Mouse (Mus musculus) left cerebral cortex, adult 8-10 months (tissue): ENCODE measurements around the gene Kcna2. TPM values are rescaled to one million over a fixed set of nuclear protein-coding genes. Genes with fewer than 3 reads are reported as not detected.
A peak's percentile ranks its signal among the peaks of the same experiment; 100 is the strongest.

Source experiments
- DNase-seq, 2 experiments: peaks; one replicate each; pipeline ENCODE4 v3.0.0; 2022; ENCODE audit warnings: low spot score in 2 of 2
- total RNA-seq, 4 experiments: library from RNA; stranded (reverse); gene quantifications; 2 replicates each; pipeline ENCODE4 v1.2.4; 2022

The Kcna2 gene
- total RNA-seq, 4 experiments from 2014 or later, result 121 to 161 (median 143) TPM

DNA sequence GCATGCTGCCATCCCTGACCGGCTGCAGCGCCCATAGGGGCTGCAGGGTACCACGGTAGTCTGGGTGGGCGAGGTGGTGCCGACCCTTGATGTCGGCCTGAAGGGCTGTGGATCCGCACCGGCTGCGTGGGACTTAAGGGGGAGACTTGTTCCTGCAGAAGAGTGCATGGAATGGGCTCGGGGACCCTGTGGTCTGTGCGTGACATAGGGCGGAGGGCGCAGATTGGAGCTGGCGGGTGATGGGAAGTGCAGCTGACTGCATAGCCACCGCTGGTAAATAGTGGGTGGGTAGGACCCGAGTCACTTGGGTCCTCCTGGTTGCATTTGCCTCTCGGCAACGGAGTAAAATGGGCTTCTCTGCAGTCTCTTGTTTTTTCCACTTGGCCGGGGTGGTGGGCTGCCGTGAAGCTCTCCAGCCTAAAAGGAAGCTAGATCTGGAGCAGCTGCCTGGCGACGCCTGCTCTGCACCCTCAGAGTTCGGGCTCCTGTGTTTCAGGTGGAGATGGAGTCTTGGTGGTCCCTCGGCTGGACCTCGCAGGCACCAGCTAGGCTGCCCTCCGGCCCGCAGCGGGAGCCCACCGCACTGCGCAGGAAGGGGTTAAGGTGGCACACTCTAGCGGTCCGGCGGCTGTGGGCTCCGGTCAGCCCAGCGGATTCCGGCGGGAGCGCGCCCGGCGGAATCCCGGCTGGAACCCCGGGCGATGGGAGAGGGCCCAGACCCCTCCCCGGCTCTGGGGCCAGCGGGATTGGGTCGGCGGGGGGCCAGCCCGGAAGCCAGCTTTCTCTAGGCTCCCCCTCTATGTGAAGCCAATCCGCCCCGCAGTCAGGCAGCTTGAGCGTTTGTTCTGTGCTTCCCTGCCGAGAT, 1.1 kb downstream of the Kcna2 start:
- DNase-seq, result peak; percentile 56

DNA sequence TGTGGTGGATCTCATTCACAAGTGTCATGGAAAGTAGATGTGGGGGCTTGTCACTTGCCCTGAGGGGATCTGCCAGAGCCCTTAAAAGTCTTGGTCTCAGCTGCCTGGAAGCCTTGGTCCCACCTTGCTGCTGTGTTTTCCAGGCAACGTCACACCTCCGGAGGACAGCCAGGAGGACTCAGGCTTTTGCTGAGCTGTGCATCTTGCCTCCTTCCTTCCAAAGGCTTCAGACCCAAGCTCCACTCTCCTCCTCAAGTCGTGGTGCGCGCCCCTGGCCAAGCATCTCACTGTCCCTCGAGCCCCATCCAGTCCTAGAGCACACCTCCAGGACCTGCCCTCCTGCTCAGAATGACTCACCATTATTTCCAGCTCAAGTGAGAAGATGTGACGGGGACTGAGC, 2.1 kb downstream of the Kcna2 start:
- DNase-seq, result no peak

DNA sequence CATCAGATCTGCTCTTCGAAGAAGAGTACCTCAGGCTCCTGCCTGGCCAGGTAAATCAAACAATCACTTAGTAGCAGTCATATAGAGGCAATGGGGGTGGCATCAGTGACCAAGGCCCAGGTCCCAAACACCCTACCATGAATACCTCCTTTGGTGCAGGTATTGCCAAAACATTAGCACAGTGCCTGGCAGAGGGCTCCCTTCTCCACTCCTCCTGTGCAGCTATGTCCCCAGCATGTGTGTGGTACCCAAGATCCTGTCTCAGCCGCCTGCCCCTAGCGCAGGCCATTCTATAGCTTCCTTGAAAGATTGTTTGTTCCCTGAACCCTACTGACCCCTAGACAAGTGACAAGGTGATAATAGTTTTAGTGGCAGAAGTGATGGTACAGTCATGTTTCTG, 2.5 kb downstream of the Kcna2 start:
- DNase-seq, result no peak

DNA sequence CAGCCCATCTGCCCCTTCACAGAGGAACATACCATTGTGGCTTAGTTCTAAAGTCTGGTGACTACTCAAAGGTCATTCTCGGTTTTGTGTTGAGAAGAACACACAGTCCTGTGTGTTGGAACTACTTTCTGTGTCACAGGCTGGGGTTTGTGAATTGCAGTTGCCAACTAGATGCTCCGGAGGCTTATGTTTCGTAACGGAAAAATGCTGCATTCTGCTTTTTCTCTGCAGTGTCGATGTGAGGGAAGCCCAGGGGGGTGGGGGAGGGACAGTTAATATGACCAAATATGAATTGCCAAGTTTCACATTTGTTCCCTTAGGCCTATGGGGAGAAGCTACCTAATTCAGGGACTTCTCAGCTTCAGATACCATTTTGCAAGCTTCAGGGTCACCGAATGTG, 5.0 kb downstream of the Kcna2 start:
- DNase-seq, result no peak

DNA sequence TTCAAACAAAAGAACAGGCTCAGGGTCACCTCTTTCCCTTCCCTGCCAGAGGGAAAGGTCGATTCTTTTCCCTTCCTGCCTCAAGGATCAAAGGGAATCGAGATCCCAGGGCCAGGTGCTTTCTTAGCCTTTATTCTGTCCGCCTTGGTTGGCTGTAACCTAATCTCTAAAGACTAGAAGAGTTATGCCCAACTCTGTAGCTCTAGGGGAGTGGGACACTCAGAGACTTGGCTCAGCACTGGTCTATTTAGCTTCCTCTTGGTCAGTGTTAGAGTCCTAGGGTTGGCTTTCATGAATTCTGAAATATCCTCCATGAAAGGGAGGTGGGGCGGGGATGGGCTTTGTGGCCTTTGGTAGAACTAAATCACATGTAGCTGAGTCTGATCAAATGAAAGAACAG, 11.6 kb downstream of the Kcna2 start:
- DNase-seq, result no peak

DNA sequence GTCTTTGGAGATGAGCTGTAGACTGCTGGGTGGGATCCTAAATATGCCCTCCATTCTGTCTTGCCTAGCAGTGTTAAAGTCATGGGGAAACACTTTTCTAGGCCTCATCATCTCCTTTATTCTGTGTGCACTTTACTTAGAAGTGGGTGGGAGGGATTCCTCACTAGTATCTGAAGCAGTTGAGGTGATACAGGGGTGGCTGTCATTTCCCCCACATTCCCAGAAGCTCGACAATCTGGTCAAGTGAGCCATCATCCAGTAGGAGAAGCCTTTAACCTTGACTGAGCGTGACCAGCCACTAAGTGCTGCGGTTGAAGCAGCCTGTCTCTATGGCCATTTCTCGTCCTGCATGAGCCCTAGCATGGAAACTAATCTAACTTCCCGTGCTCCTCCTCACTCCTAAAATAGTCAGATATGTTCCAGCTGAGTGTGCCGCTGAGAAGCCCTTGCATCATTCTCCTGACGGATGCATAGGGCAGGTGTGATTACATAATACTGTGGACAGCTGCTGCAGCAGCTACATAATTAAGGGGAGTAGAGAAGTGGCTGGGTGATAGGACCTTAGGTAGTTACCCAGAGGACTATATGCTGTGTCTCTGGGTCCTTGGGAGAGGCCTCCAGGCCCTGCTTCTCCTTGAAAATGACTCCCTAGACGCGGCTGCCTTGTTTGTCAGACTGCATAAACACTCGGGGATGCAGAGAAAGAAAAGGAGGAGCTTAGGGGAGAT, 12.2 kb downstream of the Kcna2 start:
- no peak for DNase-seq

DNA sequence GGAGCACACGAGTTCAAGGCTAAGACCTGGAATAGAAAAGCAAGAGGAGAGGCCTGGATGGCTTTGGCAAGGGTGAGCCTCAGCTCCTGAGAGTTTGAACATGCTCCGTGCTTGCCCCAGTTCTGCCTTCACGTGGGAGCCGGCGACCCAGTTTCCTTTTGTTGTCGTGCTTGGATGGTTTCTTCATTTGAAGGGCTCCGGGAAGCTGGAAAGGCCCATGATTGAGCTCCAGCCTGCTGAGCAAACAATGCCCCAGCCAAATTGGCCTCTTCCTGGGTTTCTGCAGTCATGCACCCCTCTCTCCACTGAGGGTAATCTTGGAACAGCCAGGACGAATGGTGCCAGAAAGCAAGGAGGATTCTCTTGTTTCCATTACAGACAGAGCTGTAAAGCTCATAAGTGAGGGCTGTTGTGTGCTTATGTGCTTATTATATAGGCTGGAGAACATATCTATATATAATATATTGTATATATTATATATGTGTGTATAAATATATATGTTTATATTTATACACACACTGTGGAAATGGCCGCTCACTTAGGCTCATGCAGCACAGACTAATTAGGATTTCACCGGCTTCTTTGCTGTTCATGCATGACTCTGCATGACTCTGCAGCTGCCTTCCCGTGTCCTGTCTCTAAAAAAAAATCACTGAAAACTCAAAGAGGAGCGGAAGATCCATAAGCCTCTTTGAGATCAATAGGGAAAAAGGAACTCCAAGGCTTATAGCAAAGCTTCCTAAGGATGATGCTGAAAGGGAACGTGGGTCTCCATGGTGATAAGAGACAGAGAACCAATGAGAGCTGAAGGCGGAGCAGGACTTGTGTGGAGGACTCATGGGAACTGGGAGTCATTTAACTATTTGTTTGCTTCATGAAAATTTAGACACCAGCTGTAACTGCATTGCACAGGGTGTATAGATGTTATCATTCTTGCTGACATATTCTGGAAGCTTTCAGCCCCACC, 13.1 kb downstream of the Kcna2 start:
- DNase-seq, result peak in 1 of 2 experiments; percentile 79

DNA sequence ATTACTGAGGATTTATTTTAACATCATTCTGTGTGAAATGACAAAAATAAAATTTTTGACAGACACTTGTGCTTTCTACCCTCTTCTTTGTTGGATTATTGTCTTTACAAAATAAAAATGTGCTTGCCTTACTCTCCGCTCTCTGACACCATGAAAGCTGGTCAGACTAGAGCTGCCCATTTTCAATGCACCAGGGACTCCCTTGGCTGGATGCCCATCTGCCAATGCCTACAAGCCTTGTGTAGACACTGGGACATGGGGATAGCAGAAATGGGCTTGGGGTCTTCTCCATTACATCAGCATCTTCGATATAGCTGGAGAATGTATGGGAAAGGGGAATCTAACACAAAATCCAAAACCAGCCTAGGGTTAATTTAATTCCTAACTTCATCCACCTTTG, 14.0 kb downstream of the Kcna2 start:
- DNase-seq, result no peak

DNA sequence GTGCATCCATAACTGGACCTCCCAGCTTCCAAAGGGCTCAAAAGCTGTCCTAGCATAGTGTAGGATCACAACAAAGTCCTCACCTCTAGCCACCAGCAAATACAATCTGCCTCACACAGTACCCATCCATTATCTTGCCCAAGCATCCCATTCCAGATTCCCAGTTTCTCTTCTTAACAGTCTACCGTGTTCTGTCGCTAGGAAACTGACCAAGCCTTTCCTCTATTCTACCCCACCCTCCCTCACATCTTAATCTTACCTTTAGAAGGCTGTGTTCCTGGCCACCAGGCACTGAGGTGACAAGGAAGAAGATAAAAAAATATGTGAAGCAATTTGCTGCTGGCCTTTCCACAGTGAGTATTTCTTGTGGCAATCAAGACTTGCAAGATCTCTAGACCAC, 14.8 kb downstream of the Kcna2 start:
- DNase-seq, result no peak

DNA sequence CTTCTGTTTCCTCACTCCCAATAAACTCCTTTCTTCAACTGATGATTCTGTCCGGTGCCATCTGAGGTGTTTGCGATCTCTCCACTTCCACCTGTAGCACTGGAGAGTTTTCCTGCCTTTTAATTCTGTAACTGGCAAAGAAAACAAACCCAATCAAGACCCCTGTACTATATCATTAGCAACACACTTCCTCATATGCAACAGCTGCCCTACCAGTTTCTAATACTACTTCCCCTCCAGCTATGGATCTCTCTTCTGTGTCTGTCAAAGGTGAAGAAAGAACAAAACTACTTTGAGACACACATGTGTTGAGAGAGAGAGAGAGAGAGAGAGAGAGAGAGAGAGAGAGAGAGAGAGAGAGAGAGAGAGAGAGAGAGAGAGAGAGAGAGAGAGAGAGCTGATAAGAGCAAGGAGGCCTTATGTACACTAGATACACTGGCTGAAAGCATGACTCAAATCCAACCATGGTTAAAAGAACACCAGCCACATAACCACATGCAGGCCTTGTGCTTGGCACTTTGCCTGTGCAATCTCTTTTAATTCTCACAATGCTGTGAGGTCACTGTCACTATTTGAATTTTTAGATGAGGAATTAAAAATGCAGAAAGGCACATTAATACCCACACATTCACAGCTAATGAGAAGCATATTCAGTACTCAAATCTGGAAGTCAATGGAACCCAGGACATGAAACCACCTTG, 19.1 kb downstream of the Kcna2 start:
- DNase-seq, result no peak

DNA sequence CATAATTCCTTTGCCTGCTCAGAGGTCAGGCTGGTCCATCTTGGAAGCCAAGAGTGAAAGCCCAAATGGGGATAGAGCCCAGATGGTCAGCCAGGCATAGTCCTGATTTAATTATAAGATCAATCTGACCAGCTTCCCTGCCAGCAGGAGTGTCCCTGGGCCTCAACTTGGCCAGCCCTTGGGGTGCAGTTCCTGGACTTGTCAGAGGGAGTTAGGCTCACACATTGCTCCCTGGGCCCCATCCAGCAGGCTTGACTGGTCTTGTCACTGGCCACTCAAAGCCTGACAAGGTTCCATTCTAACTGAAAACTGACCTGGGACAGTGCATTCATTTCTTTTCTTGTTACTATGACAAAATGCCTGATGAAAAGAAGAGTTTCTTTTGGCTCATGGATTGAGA, 21.4 kb downstream of the Kcna2 start:
- no peak for DNase-seq

DNA sequence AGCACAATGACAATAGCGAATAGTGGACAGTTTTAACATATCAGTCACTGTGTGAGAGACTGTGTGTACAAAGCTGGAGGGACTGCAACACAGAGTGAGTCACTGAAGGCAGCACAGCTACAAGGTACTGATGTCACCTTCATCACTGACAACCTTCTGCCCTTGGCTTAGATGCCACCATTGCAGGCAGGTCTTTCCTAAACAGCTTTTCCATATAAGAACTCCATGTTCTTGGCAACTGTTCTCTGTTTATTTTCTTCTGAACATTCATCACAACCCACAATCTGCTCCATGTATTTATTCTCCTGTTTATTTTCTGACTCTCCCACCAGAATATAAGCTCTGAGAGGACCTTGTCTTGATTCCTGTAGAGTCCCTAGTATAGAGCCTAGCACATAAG, 26.7 kb downstream of the Kcna2 start:
- DNase-seq, result no peak

DNA sequence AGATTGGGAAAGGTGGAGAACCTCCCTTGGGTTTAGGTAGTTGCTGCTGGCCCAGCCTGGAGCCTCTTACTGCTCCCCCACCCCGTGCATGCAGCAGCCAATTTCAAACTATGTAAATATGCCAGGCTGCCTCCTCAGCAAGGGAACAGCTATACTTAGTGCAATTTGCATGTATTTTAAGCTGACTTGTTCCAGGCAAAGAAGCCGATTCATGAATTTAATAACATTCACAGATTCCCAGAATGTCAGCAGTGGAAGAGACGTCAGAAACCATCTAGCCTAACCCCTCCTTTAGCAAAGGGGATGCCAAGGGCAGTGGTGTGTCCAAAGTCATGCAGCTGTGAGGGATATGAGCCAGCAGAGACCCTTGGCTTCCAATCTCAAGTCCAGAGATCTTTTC, 27.5 kb downstream of the Kcna2 start:
- DNase-seq, result peak in 1 of 2 experiments; percentile 73

DNA sequence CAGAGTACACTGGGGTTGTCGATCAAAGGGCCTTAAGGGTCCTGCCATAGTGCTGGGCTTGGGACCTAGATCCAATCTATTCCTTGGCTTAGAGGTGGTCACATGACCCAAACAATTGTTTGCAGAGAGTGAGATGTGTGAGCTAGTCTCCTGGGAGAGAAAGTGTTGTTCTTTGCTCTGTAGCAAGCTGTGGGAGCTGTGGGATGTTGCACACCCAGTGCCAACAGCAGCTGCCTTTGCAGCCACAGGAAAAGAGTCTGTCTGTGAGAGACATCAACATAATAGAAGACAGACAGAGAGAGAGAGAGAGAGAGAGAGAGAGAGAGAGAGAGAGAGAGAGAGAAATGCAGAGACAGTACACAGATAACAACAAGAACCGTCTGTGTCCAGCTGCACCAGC, 28.3 kb downstream of the Kcna2 start:
- peak in 1 of 2 experiments; percentile 49 for DNase-seq

DNA sequence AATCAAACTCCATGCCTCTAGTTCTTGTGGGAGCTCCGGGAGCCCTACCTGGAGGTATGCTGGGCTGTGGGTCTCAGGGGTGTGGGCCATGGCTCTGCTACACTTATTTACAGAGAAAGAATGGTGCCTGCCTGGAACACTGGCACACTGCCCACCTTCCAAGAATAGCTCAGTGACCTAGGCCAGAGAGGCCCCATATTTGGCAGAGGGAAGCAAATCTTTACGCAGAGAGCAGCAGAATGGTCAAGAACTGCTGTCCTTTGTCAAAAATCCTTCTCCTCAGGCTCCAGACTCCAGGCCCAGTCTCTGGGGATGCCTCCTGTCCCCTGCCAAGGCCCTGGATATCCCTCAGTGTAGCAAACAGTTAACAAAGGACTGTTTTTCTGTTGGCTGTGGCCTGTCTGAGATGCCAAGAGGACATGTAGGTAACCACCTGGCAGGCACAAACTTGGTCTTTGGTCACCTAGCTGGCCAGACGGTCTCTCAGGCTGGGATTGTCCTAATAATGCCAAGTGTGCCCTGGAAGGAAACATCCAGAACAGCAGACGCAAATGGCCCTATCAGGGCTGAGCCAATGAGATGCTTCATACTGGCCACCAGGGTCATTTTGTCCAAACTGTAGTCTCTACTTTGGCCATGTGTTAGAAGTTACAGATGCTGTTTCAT, 29.8 kb downstream of the Kcna2 start:
- DNase-seq, result no peak

DNA sequence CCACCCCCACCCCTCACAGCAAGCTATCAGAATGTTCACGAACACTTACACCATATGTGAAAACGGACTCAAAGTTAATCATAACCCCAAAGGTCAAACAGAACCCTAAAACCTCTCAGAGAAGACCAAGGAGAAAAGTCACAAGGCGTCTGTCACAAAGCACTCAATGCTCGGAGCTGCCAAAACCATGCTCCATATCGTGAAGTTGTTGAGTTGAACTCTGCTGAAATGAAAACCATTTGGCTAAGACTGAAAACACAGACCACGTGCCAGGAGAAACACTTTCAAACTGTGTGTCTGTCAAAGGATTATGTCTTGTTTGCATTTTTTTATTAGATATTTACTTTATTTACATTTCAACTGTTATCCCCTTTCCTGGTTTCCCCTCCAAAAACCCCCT, 30.9 kb downstream of the Kcna2 start:
- no peak for DNase-seq

DNA sequence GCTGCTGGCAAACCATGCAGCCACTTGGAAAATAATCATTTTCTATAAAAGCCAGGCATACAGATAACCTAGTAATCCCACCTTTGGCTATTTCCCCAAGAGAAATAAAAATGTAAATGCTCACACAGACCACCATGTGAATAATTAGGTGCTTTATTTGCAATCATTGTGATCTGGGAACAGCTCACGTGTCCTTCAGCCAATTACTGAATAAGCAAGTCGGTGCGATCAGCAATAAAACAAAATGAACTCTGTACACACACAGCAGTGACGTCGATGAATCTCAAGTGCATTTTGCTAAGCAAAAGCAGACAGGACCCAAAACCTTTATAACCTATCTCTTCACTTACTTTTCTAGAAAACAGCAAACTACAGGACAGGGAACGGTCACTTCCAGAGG, 31.7 kb downstream of the Kcna2 start:
- no peak for DNase-seq

DNA sequence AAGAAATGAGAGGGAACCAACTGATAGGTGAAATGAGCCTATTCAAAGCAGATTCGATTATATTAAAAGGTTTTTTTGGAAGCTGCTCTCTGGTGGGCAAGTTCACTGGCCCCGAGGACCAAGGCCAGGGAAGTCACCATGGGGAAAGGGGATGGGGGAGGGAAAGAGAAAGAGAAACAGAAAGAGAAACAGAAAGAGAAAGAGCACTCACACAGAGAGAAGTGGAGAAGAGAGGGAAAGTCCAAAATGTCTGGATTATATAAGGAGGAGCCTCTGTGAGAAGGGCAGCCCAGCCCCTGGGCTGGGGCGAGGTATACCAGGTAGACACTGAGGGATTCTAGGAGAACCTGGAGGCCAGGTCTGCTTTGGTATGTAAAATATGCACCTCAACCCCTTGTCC, 33.5 kb downstream of the Kcna2 start:
- no peak for DNase-seq

DNA sequence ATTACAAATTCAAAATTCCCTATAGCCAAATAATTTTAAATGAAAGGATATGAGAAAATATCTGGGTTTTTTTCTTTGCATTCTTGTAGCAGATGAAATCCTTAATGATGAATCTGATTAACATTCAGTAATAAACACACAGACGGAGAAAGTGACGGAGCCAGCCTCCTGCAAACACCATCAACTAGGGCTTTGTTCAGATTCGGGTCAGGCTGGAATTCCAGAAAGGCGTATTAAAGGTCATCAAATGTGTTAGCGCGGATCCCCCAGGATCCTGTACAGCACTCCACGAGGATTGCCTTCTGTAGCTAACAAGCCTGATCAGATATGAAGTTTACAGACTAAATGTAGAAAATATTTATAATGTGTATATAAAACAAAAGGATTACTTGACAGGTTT, 46.2 kb downstream of the Kcna2 start:
- DNase-seq, result no peak

DNA sequence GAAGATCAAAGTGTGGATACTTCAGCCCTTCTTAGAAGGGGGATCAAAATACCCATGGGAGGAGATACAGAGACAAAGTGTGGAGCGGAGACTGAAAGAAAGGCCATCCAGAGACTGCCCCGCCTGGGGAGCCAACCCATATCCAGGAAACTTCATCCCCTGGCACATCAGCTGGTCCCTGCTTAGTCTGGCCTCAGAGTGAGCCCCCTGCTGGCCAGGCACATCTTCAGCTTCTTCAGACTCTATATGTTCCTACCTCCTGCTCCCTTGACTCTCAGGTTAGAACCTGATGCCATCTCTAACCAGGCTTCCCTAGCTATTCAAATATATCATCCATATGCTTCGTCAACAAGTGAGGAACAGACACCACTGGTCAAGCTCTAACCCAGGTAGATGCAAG, 48.1 kb downstream of the Kcna2 start:
- DNase-seq, result no peak

DNA sequence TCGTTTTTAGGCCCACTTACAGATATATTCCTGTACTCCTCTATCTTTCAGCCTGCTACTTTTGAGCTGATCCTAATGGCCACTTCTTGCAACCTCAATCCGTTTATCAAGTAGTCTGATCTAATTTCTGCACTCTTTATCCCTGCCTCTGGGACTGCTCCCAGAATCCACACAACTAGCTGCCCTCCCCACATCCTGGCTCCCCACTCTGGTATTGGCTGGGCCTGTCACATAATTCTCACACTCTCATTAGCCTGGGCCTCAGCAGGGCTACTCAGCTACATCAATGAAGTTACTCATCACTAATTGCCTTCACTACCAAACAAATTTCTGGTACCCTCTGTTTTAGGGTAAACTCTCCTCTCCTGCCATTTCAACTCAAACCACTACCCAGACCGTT, 49.5 kb downstream of the Kcna2 start:
- DNase-seq, result no peak
